In the genomic region with DNA sequence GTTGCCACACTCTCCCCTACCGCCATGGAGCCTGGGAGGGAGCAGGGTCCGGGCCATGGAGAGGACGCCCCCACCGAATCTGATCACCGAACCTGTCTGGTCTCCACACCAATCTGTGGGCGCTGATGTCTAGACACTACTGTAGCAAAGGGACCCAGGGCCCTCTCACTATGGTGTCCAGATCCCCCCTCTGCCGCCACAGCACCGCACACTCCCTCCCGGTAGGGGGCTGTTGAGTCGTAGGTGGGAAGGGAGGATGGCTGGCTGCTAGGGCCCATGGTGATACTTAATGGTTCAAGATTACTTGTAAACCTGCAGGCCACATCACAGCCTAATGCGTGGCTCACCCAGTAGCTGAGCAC, we compare ENCODE assay signal across 9 mouse cellular contexts. TPM values are rescaled to one million over a fixed set of nuclear protein-coding genes. Genes with fewer than 3 reads are reported as not detected.
DNase-seq lines count a peak whose midpoint lies in the region; ATAC-seq and TF ChIP-seq lines count a peak whose summit lies in the region.
"Had no signal": no experiment of that assay in that cellular context is flagged by ENCODE, and none has a peak within 500 bp of the region (broad histone marks: within the 10 kb centered on the region; RNA-seq: fewer than 3 reads in every experiment).

No protein-coding gene starts in this region.

- TF ChIP-seq POLR2A in liver, adult 2 months (IDR thresholded peaks at IDR 0.05; ENCODE audit: extremely low read depth, insufficient read depth, low read length), result no peak

- TF ChIP-seq EP300 in liver, postnatal 0 days (IDR thresholded peaks at IDR 0.05; ENCODE audit: low read depth), result no peak

- H3K36me3 ChIP-seq in liver, adult 2 months (ENCODE audit: control insufficient read depth, insufficient read depth, low read length), result peaks cover 4% of the 10 kb centered on the region; the same call in 1 of the 2 replicates
- no peaks in the 10 kb centered on the region for H3K36me3 ChIP-seq in forebrain, postnatal 0 days (ENCODE audit: insufficient read depth)
- no peaks in the 10 kb centered on the region; the same call in 1 of the 2 replicates for H3K36me3 ChIP-seq in liver, postnatal 0 days (replicated peaks; ENCODE audit: insufficient read depth, low read length)

- H3K4me1 ChIP-seq in liver, adult 2 months (ENCODE audit: control insufficient read depth, insufficient read depth, low read length), result 0 out of 2 replicates have a peak, but pooled peaks cover 6% of the 10 kb centered on the region
- 0 out of 2 replicates have a peak, but pooled peaks cover 5% of the 10 kb centered on the region for H3K4me1 ChIP-seq in forebrain, postnatal 0 days (ENCODE audit: insufficient read depth)
- H3K4me1 ChIP-seq in liver, postnatal 0 days (ENCODE audit: insufficient read depth), result peaks cover 8% of the 10 kb centered on the region

- no peak for DNase-seq in liver, adult 2 months (ENCODE audit: extremely low read depth, low read depth, low spot score)
- DNase-seq in liver (no peak), ZHBTc4 (ENCODE audit: low read depth, low spot score) (peak; percentile 80)
- peak; percentile 51 for DNase-seq in forebrain, postnatal 0 days
- DNase-seq in liver, postnatal 0 days, result no peak
- DNase-seq in thymus, postnatal 14 days, result peak; percentile 58
- no peak for DNase-seq in spleen, adult 12 weeks (ENCODE audit: low spot score)
- no peak for DNase-seq in layer of hippocampus, postnatal 36 days

- no peaks in the 10 kb centered on the region for H3K79me2 ChIP-seq in liver, adult 2 months (ENCODE audit: control insufficient read depth, insufficient read depth, low read length)

- H3K4me2 ChIP-seq in forebrain, postnatal 0 days (ENCODE audit: low read depth), result peak overlapping the region; percentile 86
- peak overlapping the region; percentile 87 for H3K4me2 ChIP-seq in liver, postnatal 0 days (ENCODE audit: low read depth, low read length)

- no peak overlapping the region for H3K27ac ChIP-seq in liver, adult 2 months (replicated peaks; ENCODE audit: insufficient read depth, low read depth, low read length)
- H3K27ac ChIP-seq in forebrain, postnatal 0 days (ENCODE audit: low read depth, low read length), result no peak overlapping the region; the same call in 1 of the 2 replicates
- H3K27ac ChIP-seq in liver, postnatal 0 days (ENCODE audit: low read depth), result peak overlapping the region; percentile 4; the same call in 1 of the 2 replicates

- peak overlapping the region; percentile 68 for H3K4me3 ChIP-seq in liver, adult 2 months (ENCODE audit: insufficient read depth, low read depth, low read length)
- H3K4me3 ChIP-seq in forebrain, postnatal 0 days (ENCODE audit: low read depth, low read length), result peak overlapping the region; percentile 59
- H3K4me3 ChIP-seq in liver, postnatal 0 days (ENCODE audit: low read depth, low read length), result peak overlapping the region; percentile 66

- peak; percentile 18; the same call in 1 of the 2 replicates for TF ChIP-seq CTCF in liver, adult 2 months (IDR thresholded peaks at IDR 0.05; ENCODE audit: low read depth, low read length)
- no peak; the same call in 1 of the 2 replicates for TF ChIP-seq CTCF in forebrain, postnatal 0 days (IDR thresholded peaks at IDR 0.05; ENCODE audit: low read depth)
- no peak; the same call in 1 of the 2 replicates for TF ChIP-seq CTCF in liver, postnatal 0 days (IDR thresholded peaks at IDR 0.05; ENCODE audit: low read depth)

- WGBS in liver, adult 2 months, result 20% methylated on average over 11 of the region's 11 CpGs
- WGBS in forebrain, postnatal 0 days, result 6% methylated on average over 11 of the region's 11 CpGs
- WGBS in liver, postnatal 0 days (ENCODE audit: insufficient replicate concordance), result 6% methylated on average over 11 of the region's 11 CpGs

- peak; percentile 69 for ATAC-seq in forebrain, postnatal 0 days
- ATAC-seq in liver, postnatal 0 days, result no peak; the same call in 1 of the 2 replicates

- H3K27me3 ChIP-seq in liver, adult 2 months (ENCODE audit: control insufficient read depth, insufficient read depth, low read length), result no peaks in the 10 kb centered on the region
- no peaks in the 10 kb centered on the region for H3K27me3 ChIP-seq in forebrain, postnatal 0 days (ENCODE audit: insufficient read depth, low read length)
- 0 out of 2 replicates have a peak, but pooled peaks cover 2% of the 10 kb centered on the region for H3K27me3 ChIP-seq in liver, postnatal 0 days (ENCODE audit: insufficient read depth, low read length)

- H3K9ac ChIP-seq in liver, adult 2 months (ENCODE audit: low read depth, low read length), result peak overlapping the region; percentile 78
- H3K9ac ChIP-seq in forebrain, postnatal 0 days, result peak overlapping the region; percentile 70
- peak overlapping the region; percentile 68 for H3K9ac ChIP-seq in liver, postnatal 0 days (replicated peaks)

- no peaks in the 10 kb centered on the region for H3K9me3 ChIP-seq in forebrain, postnatal 0 days (ENCODE audit: low read length)
- H3K9me3 ChIP-seq in liver, postnatal 0 days (ENCODE audit: low read length), result no peaks in the 10 kb centered on the region

RNA-seq across cellular contexts. Expression of a gene that starts 0.6 kb away (rescaled TPM):
- total RNA-seq in liver, adult 2 months (2014; rRNA removed), result not detected in 2 replicates
- not detected in 2 replicates for polyA plus RNA-seq in liver, adult 2 months (2012; rRNA removed)
- not detected in 2 replicates for total RNA-seq in forebrain, postnatal 0 days (2014; rRNA removed)
- not detected in 2 replicates for polyA plus RNA-seq in forebrain, postnatal 0 days (2015; fragmentation: Nextera tagmentation; extraction: Ambion mirVana)
- polyA plus RNA-seq in liver, postnatal 0 days (2015; fragmentation: Nextera tagmentation; extraction: Ambion mirVana), result not detected in 2 replicates
- total RNA-seq in layer of hippocampus, postnatal 36 days (2021), result not detected
- total RNA-seq: layer of hippocampus, postnatal 25 days had no signal

RNA-seq across cellular contexts. Expression of a gene that starts 7.2 kb away (rescaled TPM):
- total RNA-seq in liver, adult 2 months (2014; rRNA removed), result 58.6 and 67.0 TPM in 2 replicates
- polyA plus RNA-seq in liver, adult 2 months (2012; rRNA removed), result 60.7 and 90.0 TPM in 2 replicates
- total RNA-seq in forebrain, postnatal 0 days (2014; rRNA removed), result 63.9 and 64.6 TPM in 2 replicates
- 52.8 and 67.3 TPM in 2 replicates for polyA plus RNA-seq in forebrain, postnatal 0 days (2015; fragmentation: Nextera tagmentation; extraction: Ambion mirVana)
- polyA plus RNA-seq in liver, postnatal 0 days (2015; fragmentation: Nextera tagmentation; extraction: Ambion mirVana), result 49.6 and 53.0 TPM in 2 replicates
- 10 to 100 TPM; 55.1 to 56.1 TPM for total RNA-seq in layer of hippocampus, postnatal 36 days (2021)

RNA-seq across cellular contexts. Expression of a gene that starts 17.2 kb away (rescaled TPM):
- 116 and 153 TPM in 2 replicates for total RNA-seq in liver, adult 2 months (2014; rRNA removed)
- polyA plus RNA-seq in liver, adult 2 months (2012; rRNA removed), result 421 and 511 TPM in 2 replicates
- 7.8 and 10.0 TPM in 2 replicates for total RNA-seq in forebrain, postnatal 0 days (2014; rRNA removed)
- 4.8 and 6.2 TPM in 2 replicates for polyA plus RNA-seq in forebrain, postnatal 0 days (2015; fragmentation: Nextera tagmentation; extraction: Ambion mirVana)
- polyA plus RNA-seq in liver, postnatal 0 days (2015; fragmentation: Nextera tagmentation; extraction: Ambion mirVana), result 215 and 221 TPM in 2 replicates
- total RNA-seq in layer of hippocampus, postnatal 36 days (2021), result 1 to 10 TPM; 1.3 to 2.3 TPM

RNA-seq across cellular contexts. Expression of a gene that starts 41.2 kb away (rescaled TPM):
- 0.09 and 0.13 TPM in 2 replicates for total RNA-seq in liver, adult 2 months (2014; rRNA removed)
- polyA plus RNA-seq in liver, adult 2 months (2012; rRNA removed), result 0.41 and 0.60 TPM in 2 replicates
- total RNA-seq in forebrain, postnatal 0 days (2014; rRNA removed), result 193 and 214 TPM in 2 replicates
- polyA plus RNA-seq in forebrain, postnatal 0 days (2015; fragmentation: Nextera tagmentation; extraction: Ambion mirVana), result 143 TPM in 2 replicates
- polyA plus RNA-seq in liver, postnatal 0 days (2015; fragmentation: Nextera tagmentation; extraction: Ambion mirVana), result 0.48 and 0.56 TPM in 2 replicates
- total RNA-seq in layer of hippocampus, postnatal 36 days (2021), result 10 to 100 TPM; 73.2 to 77.5 TPM

Comparison
In these comparisons a context has a peak if more than half of its experiments do, and no peak if none do; other contexts are left out.
1. DNase-seq: peak in ZHBTc4 (single experiment), forebrain, postnatal 0 days (single experiment) and thymus, postnatal 14 days (single experiment); none in liver, adult 2 months (single experiment), liver (single experiment), liver, postnatal 0 days (single experiment), spleen, adult 12 weeks (single experiment) and layer of hippocampus, postnatal 36 days (0 of 2).
2. RNA of a gene that starts 17.2 kb away (total RNA-seq): 116 to 153 TPM in liver, adult 2 months; 7.8 to 10.0 TPM in forebrain, postnatal 0 days and 1.3 to 2.3 TPM in layer of hippocampus, postnatal 36 days; every median in the first group is over 10 times any median in the second.
3. Peak in every context shown above with its lines, with median percentiles within 50 percentile points of each other: H3K4me3 ChIP-seq and H3K9ac ChIP-seq.